Mouse (Mus musculus) neutrophil, adult 5-6 weeks (primary cell): ENCODE results near the gene Spindoc. TPM values are rescaled to one million over a fixed set of nuclear protein-coding genes. Genes with fewer than 3 reads are reported as not detected.

Source experiments
- ATAC-seq: fragments of 151-379, 151-347 bp; 2 replicates; pipeline ENCODE4 v1.8.0; 2017; ENCODE audit warnings: mild to moderate bottlenecking, moderate TSS enrichment; ENCODE audit not compliant: insufficient number of reproducible peaks, poor library complexity, low FRiP score, severe bottlenecking; ENCODE audit errors: extremely low read depth
- total RNA-seq: library from RNA; stranded (forward); fragments of 200-1000 nt; gene quantifications from 2 replicates; pipeline ENCODE4 v1.2.3, GENCODE M21; 2017

The Spindoc gene
- total RNA-seq = 8.7 and 9.3 TPM in 2 replicates

- peak; percentile 88 for ATAC-seq
These were observed at the start of gene Spindoc for GRCm38 (mm10) chr19:7382903-7383865. TSS of gene Spindoc (minus strand) at chr19:7382994.

GRCm38 (mm10) chr19:7425398-7425775, 42.6 kb upstream of the Spindoc start:
- no peak for ATAC-seq

DNA sequence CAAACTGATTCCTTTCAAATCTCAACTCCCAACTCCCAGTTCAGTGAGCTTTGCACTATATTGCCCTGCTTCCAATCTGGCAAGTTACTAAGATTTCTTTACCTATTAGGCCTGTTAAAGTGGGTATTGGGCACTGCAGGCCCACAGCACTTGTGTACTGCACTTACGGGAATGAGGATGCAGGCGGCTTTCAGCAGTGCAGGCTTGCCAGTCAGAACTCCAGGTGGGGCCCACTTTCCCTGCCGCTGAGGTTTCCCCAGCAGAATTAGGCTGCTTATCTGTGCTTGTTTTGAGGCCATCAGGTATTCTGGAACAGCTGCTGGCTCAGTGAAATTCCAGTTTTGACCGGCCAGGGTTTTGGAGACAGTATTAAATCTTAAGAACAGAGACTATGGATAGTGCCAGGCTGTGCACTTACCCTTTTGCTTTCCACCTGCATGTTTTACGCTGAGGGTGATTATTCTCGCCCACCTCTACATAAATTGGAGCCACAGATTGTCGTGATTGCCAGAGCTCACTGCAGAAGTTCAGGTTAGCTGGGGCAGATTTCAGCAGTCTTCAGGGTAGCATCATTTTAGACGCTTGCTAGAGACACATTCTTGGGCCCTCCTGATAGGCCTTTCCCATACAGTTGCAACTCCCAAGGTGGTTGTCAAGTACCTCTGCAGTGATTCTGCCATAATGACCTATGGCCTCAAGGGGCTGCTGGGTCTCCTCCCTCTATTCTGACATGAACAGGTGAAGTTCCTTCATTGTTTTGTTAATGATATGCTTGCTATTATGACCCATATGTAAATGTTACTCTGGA, 42.0 kb upstream of the Spindoc start:
- no peak for ATAC-seq

- no peak for ATAC-seq
These were observed 41.3 kb upstream of the Spindoc start for GRCm38 (mm10) chr19:7424131-7424530.

GRCm38 (mm10) chr19:7423656-7424030, 40.8 kb upstream of the Spindoc start:
- no peak for ATAC-seq

GRCm38 (mm10) chr19:7423028-7423655, 40.3 kb upstream of the Spindoc start:
- ATAC-seq = no peak

DNA sequence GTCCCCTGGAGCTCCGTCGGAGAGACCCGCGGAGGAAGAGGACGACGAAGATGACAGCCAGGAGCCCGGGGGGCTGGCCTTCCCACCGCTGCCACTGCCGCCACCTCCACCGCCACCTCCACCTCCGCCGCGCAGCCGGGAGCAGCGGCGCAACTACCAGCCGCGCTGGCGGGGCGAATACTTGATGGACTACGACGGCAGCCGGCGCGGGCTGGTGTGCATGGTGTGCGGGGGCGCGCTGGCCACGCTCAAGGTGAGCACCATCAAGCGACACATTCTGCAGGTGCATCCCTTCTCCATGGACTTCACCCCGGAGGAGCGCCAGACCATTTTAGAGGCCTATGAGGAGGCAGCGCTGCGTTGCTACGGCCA, 39.8 kb upstream of the Spindoc start:
- no peak for ATAC-seq

GRCm38 (mm10) chr19:7421602-7422591, 39.1 kb upstream of the Spindoc start:
- ATAC-seq = no peak

GRCm38 (mm10) chr19:7420841-7421601, 38.2 kb upstream of the Spindoc start:
- ATAC-seq = no peak

DNA sequence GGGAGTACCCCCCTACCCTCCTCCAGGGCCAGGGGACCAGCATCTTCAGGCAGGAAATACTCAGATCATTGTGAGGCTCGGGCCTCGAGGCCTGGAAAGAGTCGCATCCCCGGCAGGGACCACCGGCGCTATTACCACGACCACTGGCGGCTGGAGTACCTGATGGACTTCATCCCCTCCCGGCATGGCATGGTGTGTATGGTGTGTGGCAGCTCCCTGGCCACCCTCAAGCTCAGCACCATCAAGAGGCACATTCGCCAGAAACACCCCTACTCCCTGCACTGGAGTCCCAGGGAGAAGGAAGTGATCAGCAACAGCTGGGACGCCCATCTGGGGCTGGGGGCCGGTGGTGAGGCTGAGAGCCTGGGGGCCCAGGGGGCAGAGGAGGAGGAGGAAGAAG, 37.3 kb upstream of the Spindoc start:
- no peak for ATAC-seq

DNA sequence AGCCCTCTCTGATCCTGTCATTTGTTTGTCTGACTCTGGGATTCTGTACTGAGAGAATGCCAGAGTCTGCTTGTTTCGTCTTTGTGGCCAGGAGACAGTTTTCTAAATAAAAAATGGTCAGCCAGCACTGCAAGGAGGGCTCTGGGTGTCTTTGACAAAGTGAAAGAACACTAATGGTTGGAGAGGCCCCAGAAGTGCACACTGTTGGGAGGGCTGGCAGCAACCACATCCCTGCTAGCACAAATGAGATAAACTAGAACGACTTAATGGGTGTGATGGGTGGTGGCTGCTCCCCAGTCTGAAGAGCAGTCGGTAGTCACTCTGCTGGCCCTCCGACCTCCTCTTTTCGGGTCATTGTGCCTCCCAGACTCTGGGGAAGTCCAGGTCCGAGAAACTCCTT, 36.3 kb upstream of the Spindoc start:
- no peak for ATAC-seq

- ATAC-seq = peak; percentile 37
These were observed 35.4 kb upstream of the Spindoc start for GRCm38 (mm10) chr19:7417911-7418849.

DNA sequence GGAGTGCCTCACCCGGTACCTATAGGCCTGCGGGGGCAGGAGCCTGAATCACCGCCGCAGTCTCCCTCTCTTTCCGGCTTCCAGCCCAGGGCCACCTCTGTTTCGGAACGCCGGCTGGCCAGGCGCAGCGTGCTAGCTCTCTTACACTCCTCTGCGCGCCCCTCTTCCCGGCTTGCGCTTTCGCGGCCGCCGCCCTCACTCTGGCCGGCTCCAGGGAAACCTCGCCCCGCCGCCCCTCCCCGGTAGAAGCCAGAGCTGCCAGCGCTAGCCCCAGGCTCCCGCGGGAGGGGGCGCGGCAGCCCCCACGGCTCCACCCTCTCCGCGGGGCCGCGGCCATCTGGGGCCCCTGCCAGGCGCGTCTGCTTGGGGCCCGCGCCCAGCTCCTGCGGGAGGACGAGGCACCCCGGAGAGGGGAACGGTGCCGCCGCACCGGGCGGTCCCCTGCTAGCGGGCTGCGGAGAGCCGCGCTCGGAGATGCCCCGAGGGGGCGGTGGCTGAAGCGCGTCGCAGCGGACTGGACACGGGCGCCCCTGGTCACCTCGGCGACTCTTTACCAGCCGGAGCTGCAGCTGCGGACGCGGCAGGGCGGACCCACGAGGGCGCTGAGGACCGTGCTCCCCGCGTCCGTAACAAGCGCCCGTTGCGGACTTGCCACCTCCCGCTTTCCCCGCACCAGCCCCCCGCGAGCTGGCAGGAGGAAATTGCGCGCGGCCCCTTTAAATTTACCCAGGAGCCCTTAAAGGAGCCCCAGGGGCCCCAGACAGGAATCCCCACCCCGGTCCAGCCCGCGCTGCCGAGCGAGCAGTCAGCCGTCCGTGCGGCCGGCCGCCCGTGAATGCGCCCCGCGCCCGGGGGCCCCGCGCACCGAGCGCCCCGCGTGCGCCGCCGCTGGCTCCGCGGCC, 34.3 kb upstream of the Spindoc start, which contains the start of gene 2700081O15Rik:
Gene 2700081O15Rik (plus strand): TSS at position 792 of the 902 bp plus-strand sequence.
- 0 out of 2 replicates have a peak, but pooled peaks have one; percentile 7 for ATAC-seq

DNA sequence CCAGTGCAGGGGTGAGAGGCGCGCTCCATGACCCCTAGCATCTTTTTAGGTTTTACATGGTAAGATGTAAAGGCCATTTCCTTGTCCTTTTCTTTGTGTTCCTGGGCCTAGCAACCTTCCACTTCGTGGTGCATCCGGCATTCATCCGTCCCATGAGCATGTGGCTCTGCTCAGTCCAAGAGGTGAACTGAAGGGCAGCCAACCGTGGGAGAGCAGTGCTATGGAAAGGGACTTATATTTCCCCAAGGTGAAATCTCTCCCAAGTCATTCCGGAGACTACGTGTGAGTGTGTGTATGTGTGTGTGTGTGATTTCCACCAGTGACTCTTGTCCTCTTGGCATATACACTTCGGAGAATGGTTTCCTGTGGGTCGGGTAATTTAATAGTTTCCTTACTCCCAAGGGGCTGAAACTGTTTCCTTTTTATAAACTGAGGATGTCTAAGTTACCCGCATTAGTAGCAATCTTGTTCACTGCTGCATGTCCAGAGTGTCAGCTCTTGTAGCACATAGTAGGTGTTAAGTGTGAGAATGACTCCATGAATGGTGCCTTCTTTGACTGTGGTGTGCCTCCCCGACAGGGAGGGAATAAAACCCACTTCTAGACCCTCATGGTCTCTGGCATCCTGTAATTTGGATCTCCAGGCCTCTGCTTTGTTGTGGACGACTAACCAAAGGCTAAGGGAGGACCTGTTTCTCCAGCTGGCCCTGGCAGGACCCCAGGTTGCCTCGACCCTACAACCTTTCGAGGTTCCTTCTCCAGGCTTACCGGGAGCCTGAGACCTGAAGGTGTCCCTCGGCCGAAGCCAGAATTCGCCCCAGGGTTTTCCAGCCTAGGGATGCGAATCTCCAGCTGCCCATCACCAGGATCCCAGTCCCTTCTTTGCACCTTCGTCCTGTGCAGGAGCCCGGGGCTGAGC, 33.4 kb upstream of the Spindoc start:
- no peak; the same call in 1 of the 2 replicates for ATAC-seq

- ATAC-seq = no peak
These were observed 29.6 kb upstream of the Spindoc start for GRCm38 (mm10) chr19:7412361-7412760.
